Mouse (Mus musculus) midbrain, postnatal 0 days (tissue): ENCODE results near the gene Amz2. TPM values are rescaled to one million over a fixed set of nuclear protein-coding genes. Genes with fewer than 3 reads are reported as not detected.
"Not testable (repeated sequence)": the region's sequence is repeated elsewhere in the genome, so short reads cannot be mapped to it uniquely, and the experiment has no call there.

Experiments
- ATAC-seq: fragments of 200-750 bp; cut with Nextera tagmentation; 2 replicates; pipeline ENCODE4 v1.8.0; 2017; ENCODE audit warnings: moderate number of reproducible peaks, mild to moderate bottlenecking, moderate TSS enrichment, moderate library complexity; ENCODE audit not compliant: low FRiP score
- DNase-seq: peaks from one replicate; pipeline ENCODE4 v3.0.0-alpha.2; 2015; ENCODE audit warnings: low spot score
- H3K27ac ChIP-seq: fragments of 300-500 bp; sonication (generic); 2 replicates; pipeline ENCODE4 v1.5.1; 2014; ENCODE audit warnings: low read depth, mild to moderate bottlenecking, low read length, mixed read lengths
- H3K27me3 ChIP-seq: fragments of 300-500 bp; sonication (generic); 2 replicates; pipeline ENCODE4 v1.6.1; 2014; ENCODE audit warnings: low read length, control low read depth, mixed read lengths; ENCODE audit not compliant: insufficient read depth
- H3K36me3 ChIP-seq: fragments of 300-500 bp; sonication (generic); 2 replicates; pipeline ENCODE4 v1.6.1; 2014; ENCODE audit warnings: low read length, control low read depth, mixed read lengths; ENCODE audit not compliant: insufficient read depth
- H3K4me1 ChIP-seq: fragments of 300-500 bp; sonication (generic); 2 replicates; pipeline ENCODE4 v1.6.1; 2014; ENCODE audit warnings: mild to moderate bottlenecking, control low read depth, antibody characterized with exemption, low read length, mixed read lengths; ENCODE audit not compliant: insufficient read depth
- H3K4me2 ChIP-seq: fragments of 300-500 bp; sonication (generic); 2 replicates; pipeline ENCODE4 v1.6.1; 2014; ENCODE audit warnings: low read depth, mild to moderate bottlenecking, low read length, mixed read lengths; ENCODE audit not compliant: poor library complexity, severe bottlenecking
- H3K4me3 ChIP-seq: fragments of 300-500 bp; sonication (generic); 2 replicates; pipeline ENCODE4 v1.5.1; 2014; ENCODE audit warnings: low read depth, mild to moderate bottlenecking, low read length, moderate library complexity
- H3K9ac ChIP-seq: fragments of 300-500 bp; sonication (generic); replicated peaks from 2 replicates; pipeline ENCODE4 v1.6.1; 2014; ENCODE audit warnings: mild to moderate bottlenecking, low read length, moderate library complexity, mixed read lengths; ENCODE audit not compliant: poor library complexity, severe bottlenecking
- H3K9me3 ChIP-seq: fragments of 300-500 bp; sonication (generic); 2 replicates; pipeline ENCODE4 v1.6.1; 2016; ENCODE audit warnings: low read length, control low read depth
- CTCF ChIP-seq: IDR thresholded peaks from 2 replicates; pipeline ENCODE4 v1.5.1; 2016; ENCODE audit warnings: antibody characterized with exemption, mild to moderate bottlenecking
- WGBS: fragments of 180-500 bp; shearing (Covaris S2); extraction: QIAGEN DNeasy Blood & Tissue Kit; methylation state at CpG from one replicate; pipeline ENCODE4 v1.1.7; 2014; 5-methylcytosine and 5-hydroxymethylcytosine counted together
- polyA plus RNA-seq: library from polyadenylated mRNA; unstranded; fragments of >200 nt; fragmentation: Nextera tagmentation; extraction: Ambion mirVana; gene quantifications from 2 replicates; pipeline ENCODE4 v1.2.1, GENCODE M21; 2015
- total RNA-seq: library from RNA; depleted of rRNA; stranded (reverse); fragments of >200 nt; gene quantifications from 2 replicates; pipeline ENCODE4 v1.2.3, GENCODE M21; 2014

Gene Amz2
- total and polyA plus RNA-seq, 2 experiments from 2014 or later = 40.1 to 156 TPM

- Histone ChIP-seq H3K36me3 (no peaks in the 10 kb centered on the region), H3K4me3 (no peak overlapping the region), H3K4me2 (no peak overlapping the region), H3K27ac (no peak overlapping the region), H3K27me3 (no peaks in the 10 kb centered on the region), H3K4me1 (no peaks in the 10 kb centered on the region), H3K9me3 (no peaks in the 10 kb centered on the region), H3K9ac (no peak overlapping the region)
- no peak for ATAC-seq
- no peak for DNase-seq
- no peak for TF ChIP-seq CTCF
- 85% methylated on average over 10 of the region's 10 CpGs for WGBS
Observed at GRCm38 (mm10) chr11:109487991-109488684, 62.4 kb downstream of the Amz2 start.

DNA sequence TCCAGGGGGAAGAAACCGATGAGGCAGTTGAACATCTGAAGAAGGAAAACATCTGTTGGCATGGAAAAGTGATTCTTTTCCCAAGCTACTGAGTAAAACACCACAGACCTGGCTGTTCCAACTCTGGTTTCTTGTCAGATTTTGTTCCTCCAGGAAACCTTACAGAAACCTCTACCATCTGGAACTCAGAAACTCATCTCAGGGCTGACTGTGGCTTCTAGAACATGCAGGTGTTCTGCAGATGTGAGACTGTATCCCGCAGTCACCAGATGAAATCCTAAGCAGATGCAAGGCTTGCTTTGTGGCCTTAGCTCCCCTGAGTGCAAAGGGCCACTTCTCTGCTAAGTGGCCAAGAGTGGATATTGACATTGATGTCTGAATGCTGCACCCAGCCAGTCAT lies 64.0 kb downstream of the Amz2 start:
- Histone ChIP-seq H3K9me3 (no peaks in the 10 kb centered on the region), H3K9ac (no peak overlapping the region), H3K4me2 (no peak overlapping the region), H3K4me1 (no peaks in the 10 kb centered on the region), H3K27me3 (no peaks in the 10 kb centered on the region), H3K4me3 (no peak overlapping the region), H3K36me3 (no peaks in the 10 kb centered on the region), H3K27ac (no peak overlapping the region)
- WGBS = 87% methylated on average over 2 of the region's 2 CpGs
- DNase-seq = no peak
- no peak for ATAC-seq
- TF ChIP-seq CTCF = no peak

DNA sequence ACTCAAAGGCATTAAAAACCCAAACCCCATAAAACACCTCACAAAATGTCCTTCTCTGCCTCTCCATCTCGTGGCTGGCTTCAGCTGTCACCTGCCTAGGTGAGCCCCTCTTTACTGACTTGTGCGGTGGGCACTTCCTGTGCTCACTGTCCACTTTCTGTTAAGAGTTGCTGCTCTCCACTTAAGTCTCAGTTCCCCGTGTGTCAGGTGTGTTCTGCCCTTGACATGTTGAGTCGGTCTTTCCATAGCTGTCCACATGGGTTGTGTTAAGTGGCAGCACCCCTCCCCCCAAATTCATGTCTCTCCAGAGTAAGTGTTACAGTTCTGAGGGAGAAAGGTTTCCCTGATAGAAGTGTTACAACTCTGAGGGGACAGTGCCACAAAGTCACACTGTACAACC lies 66.1 kb downstream of the Amz2 start:
- Histone ChIP-seq H3K36me3 (no peaks in the 10 kb centered on the region), H3K4me1 (0 out of 2 replicates have a peak, but pooled peaks cover 3% of the 10 kb centered on the region), H3K27me3 (no peaks in the 10 kb centered on the region), H3K9me3 (no peaks in the 10 kb centered on the region), H3K27ac (no peak overlapping the region), H3K4me2 (no peak overlapping the region), H3K9ac (no peak overlapping the region), H3K4me3 (no peak overlapping the region)
- 87% methylated on average over 4 of the region's 4 CpGs for WGBS
- no peak for ATAC-seq
- TF ChIP-seq CTCF = no peak
- DNase-seq = no peak

DNA sequence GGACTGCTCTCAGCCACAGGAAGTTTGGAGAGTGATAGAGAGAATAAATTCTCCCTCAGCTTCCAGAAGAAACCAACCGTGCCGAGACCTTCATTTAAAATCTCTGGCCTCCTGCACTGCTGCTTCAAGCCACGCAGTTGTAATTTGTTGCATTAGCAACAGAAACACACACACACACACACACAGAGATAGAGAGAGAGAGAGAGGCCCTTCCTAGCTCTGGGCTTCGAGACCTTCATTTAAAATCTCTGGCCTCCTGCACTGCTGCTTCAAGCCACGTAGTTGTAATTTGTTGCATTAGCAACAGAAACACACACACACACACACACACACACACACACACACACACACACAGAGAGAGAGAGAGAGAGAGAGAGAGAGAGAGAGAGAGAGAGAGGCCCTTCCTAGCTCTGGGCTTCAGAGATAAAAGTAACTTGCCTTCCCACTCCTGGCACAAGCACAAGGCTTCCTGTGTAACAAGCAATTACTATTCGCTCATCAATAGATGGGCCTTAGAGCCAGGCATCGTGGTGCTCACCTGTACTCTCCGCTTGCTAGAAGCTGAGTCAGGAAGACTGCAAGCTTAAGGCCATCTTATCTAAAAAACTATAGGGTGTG lies 67.2 kb downstream of the Amz2 start:
- WGBS = 70% methylated on average over 8 of the region's 8 CpGs
- not testable (repeated sequence) for H3K27ac ChIP-seq, H3K27me3 ChIP-seq, H3K9ac ChIP-seq, H3K36me3 ChIP-seq, ATAC-seq, H3K4me2 ChIP-seq, H3K4me1 ChIP-seq, H3K9me3 ChIP-seq, DNase-seq, H3K4me3 ChIP-seq

- ATAC-seq = no peak
- H3K4me1 ChIP-seq = peaks cover 8% of the 10 kb centered on the region; the same call in 1 of the 2 replicates
- no peak overlapping the region for H3K9ac ChIP-seq
- WGBS = 57% methylated on average over 24 of the region's 24 CpGs
- H3K36me3 ChIP-seq = no peaks in the 10 kb centered on the region
- no peak for DNase-seq
- H3K4me3 ChIP-seq = no peak overlapping the region
- no peaks in the 10 kb centered on the region for H3K27me3 ChIP-seq
- no peak for TF ChIP-seq CTCF
- H3K9me3 ChIP-seq = no peaks in the 10 kb centered on the region
- H3K27ac ChIP-seq = no peak overlapping the region
- no peak overlapping the region for H3K4me2 ChIP-seq
Observed at GRCm38 (mm10) chr11:109494890-109495770, 69.4 kb downstream of the Amz2 start.
